Mouse (Mus musculus) mouse embryonic stem cell (cell line): ENCODE measurements around the gene Pde4b.

Experiments
- in situ Hi-C, 2 experiments: fragments of 300-500 bp; cut with MboI; formaldehyde crosslinking; loops; 1 replicate in 1 of 2; 3 replicates in 1 of 2; pipeline ENCODE4 v1.14.3; 2019 to 2020; ENCODE audit warnings: low sequenced_read_pairs in 2 of 2, low pct_unique_long_range_greater_than_20kb in 1 of 2, mixed read lengths in 1 of 2; ENCODE audit not compliant: unreplicated experiment in 1 of 2

The Pde4b gene

GRCm38 (mm10) chr4:102429730-102430341 lies 342.5 kb downstream of the Pde4b start:
- in situ Hi-C loops, result no loop called here

GRCm38 (mm10) chr4:102432040-102432782 lies 344.9 kb downstream of the Pde4b start:
- in situ Hi-C loops, result no loop called here

GRCm38 (mm10) chr4:102439401-102440118 lies 352.2 kb downstream of the Pde4b start:
- in situ Hi-C loops, result no loop called here

DNA sequence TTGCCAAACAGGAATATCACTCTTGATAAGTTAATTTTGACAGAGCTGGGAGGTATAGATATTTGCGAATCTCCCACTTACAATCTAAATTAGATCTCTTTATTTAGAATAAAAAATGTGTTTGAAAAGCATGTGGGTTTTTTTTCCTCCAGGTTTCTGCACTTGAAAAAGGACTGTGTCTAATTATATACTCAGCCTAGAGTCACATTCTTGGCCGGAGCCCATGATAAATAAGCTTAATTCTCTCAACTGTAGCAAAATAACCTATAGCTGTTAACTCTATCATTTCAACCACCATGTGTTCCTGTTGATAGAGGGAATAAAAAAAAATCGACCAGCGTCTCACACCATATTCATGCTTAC lies 352.8 kb downstream of the Pde4b start:
- in situ Hi-C loops, result no loop called here

DNA sequence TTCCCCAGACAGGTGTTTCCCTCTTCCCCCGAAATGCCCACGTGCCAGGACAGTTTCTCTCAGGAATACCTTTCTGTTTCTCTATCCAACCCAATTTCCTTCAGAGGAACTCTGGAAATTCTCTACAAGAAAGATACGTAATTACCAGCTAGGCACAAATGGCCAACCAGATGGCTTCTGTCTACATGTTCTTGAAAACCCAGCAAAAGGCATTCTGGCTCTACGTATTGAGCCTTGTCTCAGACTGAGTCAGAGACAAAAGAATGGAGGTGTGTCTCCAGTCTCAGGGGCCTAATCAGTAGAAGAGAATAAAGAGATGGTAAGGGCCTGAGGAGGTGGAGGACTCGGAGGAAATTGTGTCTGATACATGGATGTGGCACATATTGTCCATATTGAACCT lies 356.2 kb downstream of the Pde4b start:
- in situ Hi-C loops, result no loop called here

DNA sequence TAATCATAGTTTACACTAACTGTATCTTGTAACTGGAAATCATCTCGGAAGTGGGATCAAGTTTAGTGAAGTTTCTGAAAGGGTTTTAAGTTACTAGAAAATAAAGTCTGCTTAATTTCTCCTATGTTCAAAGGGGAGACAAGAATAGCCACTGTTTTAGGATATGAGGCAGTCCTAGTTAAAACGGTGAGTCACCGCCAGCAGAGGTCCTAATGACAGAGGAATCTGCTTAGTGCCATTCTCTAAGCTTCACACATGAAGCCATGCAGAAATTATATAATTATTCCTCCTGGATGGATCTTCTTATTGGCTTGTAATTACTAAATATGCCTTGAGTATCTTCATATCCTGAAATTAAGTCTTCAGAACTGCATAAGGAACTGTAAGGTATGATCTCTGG lies 357.2 kb downstream of the Pde4b start:
- in situ Hi-C loops, result no loop called here

DNA sequence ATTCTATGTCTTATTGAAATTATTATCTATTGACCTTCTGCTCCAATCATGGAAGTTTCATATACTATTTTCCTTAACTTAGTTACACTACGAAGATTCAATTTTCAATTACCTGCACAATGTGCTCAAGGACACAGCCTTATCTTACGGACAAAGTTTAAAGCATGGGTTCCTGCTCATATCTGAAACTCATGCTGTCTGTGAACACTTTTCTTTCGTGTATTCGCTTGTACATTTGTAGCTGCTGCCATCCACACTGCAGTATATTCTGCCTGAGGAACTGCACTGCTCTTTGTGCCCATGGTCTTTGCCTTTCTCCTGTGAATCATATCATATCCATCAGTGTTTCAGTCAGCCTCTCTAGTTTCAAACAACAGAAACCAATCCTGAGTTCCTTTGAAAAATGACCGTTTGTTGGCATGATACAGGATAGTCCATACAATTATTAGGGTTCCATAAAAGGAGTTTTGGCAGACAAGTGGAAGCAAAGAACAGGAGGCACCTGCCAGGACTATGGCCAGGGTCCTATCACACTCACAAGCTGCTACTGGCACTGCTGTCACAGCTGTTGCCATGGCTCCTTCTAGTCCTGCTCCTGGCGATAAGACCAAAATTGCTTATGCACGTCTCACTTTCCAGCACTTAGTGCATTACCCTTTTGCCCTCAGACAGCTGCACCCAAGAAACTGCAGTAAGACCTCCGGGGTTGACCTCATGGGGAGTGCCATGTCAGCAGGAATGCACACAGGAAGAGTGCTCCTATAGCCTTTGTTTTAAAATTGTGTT lies 359.0 kb downstream of the Pde4b start:
- in situ Hi-C loops, result no loop called here

DNA sequence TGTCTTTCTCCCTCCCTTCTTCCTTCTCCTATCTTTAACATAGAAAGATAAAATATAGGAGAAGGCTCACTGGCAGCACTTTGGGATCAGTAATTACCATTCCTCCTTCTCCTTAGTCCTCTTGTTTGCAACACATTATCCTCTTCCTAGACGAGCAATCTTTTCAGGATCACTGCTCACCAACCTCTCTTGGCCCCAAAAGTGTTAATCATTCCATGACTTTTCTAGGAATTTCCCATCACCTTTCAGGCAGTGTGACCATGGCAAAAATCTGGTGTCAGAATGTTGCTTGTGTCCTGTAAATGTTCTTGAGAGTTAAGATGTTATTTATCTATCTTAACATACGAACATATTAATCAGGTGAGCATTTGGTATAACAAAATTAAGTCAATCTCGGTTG lies 369.1 kb downstream of the Pde4b start:
- in situ Hi-C loops, result no loop called here

DNA sequence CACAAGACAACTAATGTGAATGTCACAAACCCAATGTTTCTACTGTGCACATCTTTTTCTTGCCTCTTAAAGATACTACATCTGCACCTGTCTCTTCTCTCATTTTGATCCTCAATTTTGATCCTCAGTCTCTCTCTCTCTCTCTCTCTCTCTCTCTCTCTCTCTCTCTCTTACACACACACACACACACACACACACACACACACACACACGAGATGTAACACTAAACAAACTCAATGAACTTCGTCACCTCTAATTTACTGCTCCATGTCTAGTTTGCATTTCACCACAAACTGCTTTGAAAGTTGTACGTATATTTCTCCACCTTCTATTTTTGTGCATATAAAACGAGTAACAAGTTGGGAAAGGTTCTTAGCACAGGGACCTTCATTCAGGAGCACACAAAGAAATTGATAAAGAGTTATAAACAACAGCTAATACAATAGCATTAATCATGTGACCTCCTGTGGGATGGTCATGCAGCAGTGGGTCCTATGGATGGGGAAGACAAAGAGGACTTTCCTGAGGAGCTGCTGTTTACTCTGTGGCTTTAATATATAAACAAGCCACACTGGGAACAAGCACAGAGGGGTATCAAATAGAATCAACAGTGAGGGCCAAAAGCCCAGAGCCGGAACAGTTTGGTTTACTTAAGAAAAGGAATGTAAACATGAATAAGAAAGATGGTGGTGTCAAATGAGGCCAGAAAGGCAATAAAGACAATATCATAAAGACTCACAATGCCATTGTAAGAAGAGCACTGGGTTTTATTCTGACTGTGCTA lies 372.1 kb downstream of the Pde4b start:
- in situ Hi-C loops, result no loop called here

- in situ Hi-C loops, result no loop called here
Measured at GRCm38 (mm10) chr4:102478104-102478503, 390.8 kb downstream of the Pde4b start.

DNA sequence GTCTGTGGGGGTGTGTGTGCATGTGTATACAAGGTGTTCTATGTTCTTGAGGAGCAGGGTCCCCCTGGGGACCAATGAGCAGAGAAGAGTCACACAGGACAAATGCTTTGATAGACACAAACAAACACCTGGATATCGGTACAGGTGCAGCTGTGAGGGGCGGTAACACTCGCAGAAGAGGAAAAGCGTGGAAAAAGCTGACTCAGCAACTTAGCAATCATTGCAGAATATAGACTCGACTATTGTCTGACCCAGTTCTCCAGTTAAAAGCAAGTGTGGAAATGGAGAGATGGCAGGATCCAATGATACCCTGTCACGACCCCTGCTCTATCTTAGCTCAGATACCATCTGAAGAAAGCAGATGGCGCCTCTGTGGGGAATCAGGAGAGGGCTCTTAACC lies 391.5 kb downstream of the Pde4b start:
- in situ Hi-C loops, result no loop called here

GRCm38 (mm10) chr4:102480830-102481484 lies 393.6 kb downstream of the Pde4b start:
- in situ Hi-C loops, result loop anchor here in 1 of 2 experiments (10.0 kb wide), 1 partner anchor 256 kb away; no protein-coding TSS in a partner anchor

DNA sequence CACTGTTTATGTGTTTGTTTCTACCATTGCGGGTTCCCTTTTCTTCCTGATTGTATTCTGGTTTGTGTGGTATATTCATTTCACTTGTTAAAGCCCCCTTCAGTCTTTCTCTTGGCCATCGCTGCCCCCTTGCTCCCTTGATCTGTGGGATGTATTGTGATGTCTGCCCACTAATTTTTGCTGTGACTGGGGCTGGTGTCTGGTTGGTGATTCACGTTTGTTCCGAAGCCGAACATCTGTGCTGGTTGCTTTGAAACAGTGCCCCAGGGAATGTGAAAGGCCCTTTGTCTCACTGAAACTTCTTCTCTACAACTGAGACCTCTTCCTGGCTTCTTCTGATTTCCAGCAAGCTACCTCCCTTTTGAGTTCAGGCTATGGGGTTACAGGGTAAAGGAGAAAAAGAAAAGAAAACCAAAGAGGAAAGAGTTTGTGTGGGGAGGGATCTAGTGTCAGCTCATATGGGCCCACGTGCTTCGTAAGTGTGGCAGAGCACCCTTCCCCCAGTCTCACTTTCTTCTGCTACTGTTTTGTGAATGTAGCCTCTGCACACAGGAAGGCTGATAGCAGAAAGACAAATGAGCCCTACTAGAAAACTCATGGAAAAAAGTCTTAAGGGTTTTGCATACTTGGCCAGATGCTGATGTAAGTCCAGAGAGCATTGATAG lies 396.1 kb downstream of the Pde4b start:
- in situ Hi-C loops, result loop anchor here in 1 of 2 experiments (10.0 kb wide), 1 partner anchor 259 kb away; no protein-coding TSS in a partner anchor

- in situ Hi-C loops, result loop anchor here in 1 of 2 experiments (10.0 kb wide), 1 partner anchor 260 kb away; no protein-coding TSS in a partner anchor
Measured at GRCm38 (mm10) chr4:102484738-102485137, 397.4 kb downstream of the Pde4b start.

DNA sequence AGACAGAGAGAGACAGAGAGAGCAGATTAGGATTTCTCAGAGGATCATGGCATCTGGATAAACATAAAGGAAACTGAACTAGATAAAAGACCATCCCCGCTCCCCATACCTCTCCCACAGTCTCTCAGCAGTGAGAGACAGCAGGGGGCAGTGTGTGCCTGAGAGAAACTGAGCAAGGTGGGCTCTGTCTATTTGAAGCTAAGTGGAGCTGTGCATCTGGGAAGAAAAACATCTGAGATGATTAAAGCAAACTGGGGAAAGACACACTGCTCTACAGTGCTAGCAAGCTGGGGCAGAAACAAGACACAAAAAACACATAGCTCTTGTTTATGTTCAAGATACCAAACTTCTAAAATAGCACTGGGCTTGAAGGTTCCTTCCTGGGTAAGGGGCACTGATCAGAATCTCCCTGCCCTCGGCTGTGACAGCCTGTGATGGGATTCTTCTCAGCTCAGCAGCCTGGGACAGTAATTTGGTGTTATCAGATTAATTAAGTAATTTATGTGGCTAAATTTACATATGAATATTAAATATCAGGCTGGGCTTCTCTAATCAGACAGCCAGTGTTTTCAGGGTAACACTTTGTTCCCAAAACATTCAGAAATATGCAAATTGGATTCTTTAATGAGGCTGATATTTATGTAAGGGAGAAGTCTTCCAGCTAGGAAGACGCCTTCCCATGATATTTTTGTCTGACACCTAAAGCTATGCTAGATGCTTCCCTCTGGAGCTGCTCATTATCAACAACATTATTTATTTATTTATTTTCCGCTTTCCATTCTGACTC lies 399.0 kb downstream of the Pde4b start:
- in situ Hi-C loops, result loop anchor here in 1 of 2 experiments (10.0 kb wide), 1 partner anchor 262 kb away; no protein-coding TSS in a partner anchor

DNA sequence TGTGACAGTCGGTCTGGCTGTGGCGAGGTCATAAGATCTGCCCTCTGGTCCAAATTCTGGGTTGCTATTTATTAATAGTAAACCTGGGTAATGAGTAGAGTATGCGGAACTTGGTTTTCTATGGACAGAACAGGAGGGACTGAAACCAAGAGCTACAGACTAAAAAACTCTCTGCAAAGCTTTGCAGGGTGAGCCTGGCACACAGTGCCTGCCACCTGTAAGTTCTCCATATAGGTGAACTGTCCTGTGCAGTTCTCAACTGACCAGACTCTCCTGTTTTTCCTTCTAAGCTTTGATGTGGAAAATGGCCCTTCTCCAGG lies 399.5 kb downstream of the Pde4b start:
- in situ Hi-C loops, result loop anchor here in 1 of 2 experiments (10.0 kb wide), 1 partner anchor 262 kb away; no protein-coding TSS in a partner anchor
